Mouse (Mus musculus) embryonic fibroblast, embryonic 13.5 days (primary cell): ENCODE data around the gene Cep126.

Source experiments
- CTCF ChIP-seq: IDR thresholded peaks from 2 replicates; pipeline ENCODE4 v1.5.1; 2011; ENCODE audit warnings: mild to moderate bottlenecking, control low read depth, low read length, moderate library complexity, borderline replicate concordance; ENCODE audit not compliant: insufficient read depth
- POLR2A ChIP-seq: IDR thresholded peaks from 2 replicates; pipeline ENCODE4 v1.6.1; 2011; ENCODE audit warnings: low read depth, mild to moderate bottlenecking, control low read depth, low read length, moderate library complexity

DNA sequence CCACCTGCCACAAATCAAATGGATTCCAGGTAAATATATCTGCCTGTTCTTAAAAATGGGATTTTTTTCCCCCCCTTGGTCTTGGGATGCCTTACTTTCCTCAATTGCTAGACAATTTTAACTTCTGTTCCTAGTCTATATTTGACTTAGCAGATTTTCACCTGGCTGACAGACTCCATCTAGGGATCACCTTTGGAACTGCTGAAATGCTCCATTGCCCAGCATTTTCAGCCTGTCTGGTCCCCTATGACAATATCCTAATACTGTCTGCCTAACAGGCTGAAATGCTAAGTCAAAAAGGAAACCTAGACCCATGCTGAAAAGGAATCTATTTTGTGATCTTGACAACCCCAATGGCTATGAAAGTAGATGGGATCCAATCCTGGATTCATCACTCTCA lies 59.7 kb downstream of the Cep126 start:
- TF ChIP-seq POLR2A (no peak), CTCF (no peak)
